Mouse (Mus musculus): ENCODE measurements around the gene Tpd52l1. TPM values are rescaled to one million over a fixed set of nuclear protein-coding genes. Genes with fewer than 3 reads are reported as not detected.

Tpd52l1 gene
- 1 to 10 TPM in 1 of 2 experiments, under 1 TPM in 1; 0.69 to 2.5 TPM for polyA plus RNA-seq (2012; fragmentation: generic; extraction: Trizol)

DNA sequence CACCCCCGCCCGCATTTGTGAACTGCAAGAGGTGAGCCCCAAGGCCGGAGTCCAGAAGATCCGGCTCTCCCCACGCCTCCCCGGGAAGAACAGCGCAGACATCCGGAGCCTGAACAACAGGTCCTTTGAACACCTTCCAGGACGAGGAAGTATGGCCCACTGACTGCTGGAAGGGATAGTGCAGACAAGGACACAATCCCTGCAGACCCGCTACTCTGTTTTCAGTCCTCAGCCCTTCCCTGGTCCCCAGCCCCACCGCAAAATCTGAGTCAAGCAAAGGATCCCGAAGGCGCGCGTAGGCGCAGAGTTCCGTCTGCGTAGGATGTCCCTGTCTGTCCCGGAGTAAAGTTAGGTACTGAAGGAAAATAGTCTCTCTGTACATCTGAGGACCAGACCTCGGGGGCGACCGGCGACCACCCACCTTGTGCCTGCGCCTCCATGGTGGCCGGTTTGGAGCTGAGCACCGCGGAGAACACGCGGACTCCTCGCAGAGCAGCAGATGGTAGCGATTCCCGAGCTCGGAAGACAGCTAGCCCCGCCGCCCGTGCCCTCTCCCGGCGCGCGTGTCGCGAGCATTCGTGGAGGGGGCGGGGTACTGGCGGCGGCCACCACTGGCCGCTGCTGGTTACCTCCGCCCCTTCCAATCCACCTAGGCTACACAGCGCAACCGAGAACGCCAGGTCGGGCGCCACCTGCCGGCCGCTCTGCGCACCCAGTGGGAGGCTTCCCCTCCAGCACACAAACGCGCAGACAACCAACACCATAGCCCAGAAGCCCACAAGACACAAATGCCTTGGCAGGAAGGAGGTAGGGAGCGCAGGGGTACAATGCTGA, at the start of gene Tpd52l1:
Gene Tpd52l1 (minus strand): TSS at position 668 of the 834 bp plus-strand sequence.

GRCm38 (mm10) chr10:31312865-31313848, 132.6 kb downstream of the Tpd52l1 start, which contains the start of gene Hddc2:
Gene Hddc2, plus strand, starts transcription at chr10:31313383.

Other genes starting within 250 kb of the Tpd52l1 start
- gene Hddc2, start 132.6 kb downstream of the Tpd52l1 start, polyA plus RNA-seq (2012; fragmentation: generic; extraction: Trizol) = 10 to 100 TPM in 1 of 2 experiments, 1 to 10 TPM in 1; 6.1 to 35.6 TPM
- 1 to 10 TPM; 1.0 to 3.0 TPM for gene Rnf217, start 163.2 kb upstream of the Tpd52l1 start, polyA plus RNA-seq (2012; fragmentation: generic; extraction: Trizol)

Measured in C3H10T1/2 (cell line).